Mouse (Mus musculus) embryo, embryonic 11.5 days (tissue): ENCODE results near the gene Gm15091.
"Not testable (repeated sequence)": the region's sequence is repeated elsewhere in the genome, so short reads cannot be mapped to it uniquely, and the experiment has no call there.

ENCODE experiments used
- DNase-seq: peaks from one replicate; pipeline ENCODE4 v3.0.0-alpha.2; 2012; ENCODE audit warnings: low read depth, low spot score

The Gm15091 gene

GRCm38 (mm10) chrX:149941355-149941754, at the start of gene Gm15091:
TSS of gene Gm15091 (plus strand) at chrX:149941655.
- DNase-seq, result not testable (repeated sequence)
